Mouse (Mus musculus) retina, adult 2 months (tissue): ENCODE results near the gene Amn.

Experiments
- DNase-seq: peaks from one replicate; pipeline ENCODE4 v3.0.0-alpha.2; 2012; ENCODE audit warnings: low read depth, low spot score

Amn gene

DNA sequence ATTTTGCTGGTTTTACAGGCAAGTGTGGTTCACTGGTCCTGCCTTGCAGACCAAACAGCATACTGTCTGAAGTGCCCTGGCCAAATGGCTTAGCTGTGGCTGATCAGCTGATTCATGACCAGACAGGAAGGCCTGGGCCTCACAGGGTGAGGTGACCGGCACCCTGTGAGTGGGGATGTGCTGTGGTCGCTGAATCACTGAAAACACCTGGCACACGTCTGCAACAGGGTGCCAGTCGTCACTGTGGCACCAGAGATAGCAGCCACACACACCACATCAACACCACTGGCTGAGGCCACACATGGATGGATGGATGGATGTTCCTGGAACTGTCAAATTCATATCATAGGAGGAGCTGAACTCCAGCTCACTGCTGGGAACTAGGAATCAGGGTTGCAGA, 52.5 kb downstream of the Amn start:
- DNase-seq = no peak

DNA sequence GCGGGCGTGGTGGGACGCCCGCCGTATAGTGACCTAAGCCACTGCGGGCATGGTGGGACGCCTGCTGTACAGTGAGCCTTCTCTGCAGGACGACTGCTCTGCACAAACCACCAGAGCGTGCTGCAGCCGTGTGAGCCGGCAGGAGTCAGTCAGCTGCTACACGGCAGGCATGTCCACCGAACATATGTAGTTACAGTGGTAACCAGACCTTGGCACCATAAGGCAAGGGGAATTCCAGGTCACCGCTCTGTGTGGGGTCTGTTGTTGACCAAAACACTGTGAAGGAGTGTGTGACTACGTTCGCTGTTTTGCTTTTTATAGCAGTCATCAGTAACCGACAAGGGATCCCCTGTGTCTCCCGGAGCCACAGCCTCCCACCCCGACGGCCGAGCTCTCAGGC, 53.6 kb downstream of the Amn start:
- no peak for DNase-seq

GRCm38 (mm10) chr12:111324949-111325348, 54.1 kb downstream of the Amn start:
- no peak for DNase-seq

DNA sequence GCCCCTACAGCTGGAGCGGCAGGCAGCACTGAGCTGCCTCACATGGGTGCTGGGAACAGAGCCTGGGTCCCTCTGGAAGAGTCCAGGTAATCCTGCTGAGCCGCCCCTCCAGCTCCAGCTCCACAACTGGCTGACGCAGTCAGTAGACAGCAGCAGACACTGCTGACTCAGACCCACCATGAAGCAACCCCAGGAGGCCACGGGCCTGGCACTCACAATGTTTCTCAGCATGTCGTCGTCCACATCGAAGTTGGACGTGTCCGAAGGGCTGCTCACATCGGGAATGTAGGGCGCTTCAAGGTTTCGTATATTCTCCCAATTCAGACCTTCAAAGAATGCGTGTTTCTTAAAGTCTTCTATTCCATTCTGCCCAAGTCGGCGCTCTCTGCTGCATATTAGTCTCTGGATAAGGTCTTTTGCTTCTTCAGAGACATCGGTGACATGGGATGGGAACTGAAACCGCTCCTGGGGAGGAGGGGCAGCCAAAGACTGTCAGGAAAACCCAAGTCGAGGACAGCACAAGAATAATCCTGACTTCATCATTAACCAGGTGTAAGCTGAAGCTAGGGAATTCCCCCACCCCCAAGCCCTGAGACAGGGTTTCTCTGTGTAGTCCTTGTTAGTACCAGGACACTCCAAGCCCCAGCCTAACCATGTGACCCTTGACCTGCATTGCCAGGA, 55.0 kb downstream of the Amn start:
- DNase-seq = no peak
